Mouse (Mus musculus) activated CD4-positive, CD25-positive, alpha-beta regulatory T cell, adult 4 months (primary cell): ENCODE data around the gene Tuft1. TPM values are rescaled to one million over a fixed set of nuclear protein-coding genes. Genes with fewer than 3 reads are reported as not detected.
"Not testable (repeated sequence)": the region's sequence is repeated elsewhere in the genome, so short reads cannot be mapped to it uniquely, and the experiment has no call there.

Experiments
- ATAC-seq: one replicate; pipeline ENCODE4 v1.8.0; 2017
- polyA plus RNA-seq, 2 experiments: library from polyadenylated mRNA; unstranded; fragments of 100-300 nt; shearing (Covaris generic); gene quantifications; one replicate each; pipeline ENCODE4 v1.2.1; 2017

Gene Tuft1
- 1 to 10 TPM; 2.3 to 2.4 TPM for polyA plus RNA-seq

- peak; percentile 99 for ATAC-seq
These were observed at the start of gene Tuft1 for GRCm38 (mm10) chr3:94658740-94659095. Tuft1 (minus strand) TSS chr3:94658872.

DNA sequence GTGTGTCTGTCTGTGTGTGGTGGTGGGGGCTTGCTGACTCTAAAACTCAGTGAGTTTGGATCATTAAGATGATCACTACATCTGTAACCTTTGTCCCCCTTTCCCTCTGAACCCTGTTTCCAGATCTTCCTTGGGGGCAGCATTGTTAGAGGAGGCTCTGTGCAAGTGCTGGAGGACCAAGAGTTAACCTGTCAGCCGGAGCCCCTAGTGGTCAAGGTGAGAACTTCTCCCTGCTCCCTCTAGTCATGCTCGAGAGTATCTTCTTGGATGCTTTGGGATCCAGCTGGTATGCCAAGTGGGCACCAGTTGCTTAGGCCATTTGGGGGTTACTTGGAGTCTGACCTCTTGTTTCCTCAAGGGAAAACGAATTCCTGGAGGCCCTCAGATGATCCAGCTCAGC is 44.7 kb upstream of the Tuft1 start:
- not testable (repeated sequence) for ATAC-seq

GRCm38 (mm10) chr3:94702856-94703255 is 44.2 kb upstream of the Tuft1 start:
- ATAC-seq, result no peak

- ATAC-seq, result not testable (repeated sequence)
These were observed 43.6 kb upstream of the Tuft1 start for GRCm38 (mm10) chr3:94702163-94702810.

DNA sequence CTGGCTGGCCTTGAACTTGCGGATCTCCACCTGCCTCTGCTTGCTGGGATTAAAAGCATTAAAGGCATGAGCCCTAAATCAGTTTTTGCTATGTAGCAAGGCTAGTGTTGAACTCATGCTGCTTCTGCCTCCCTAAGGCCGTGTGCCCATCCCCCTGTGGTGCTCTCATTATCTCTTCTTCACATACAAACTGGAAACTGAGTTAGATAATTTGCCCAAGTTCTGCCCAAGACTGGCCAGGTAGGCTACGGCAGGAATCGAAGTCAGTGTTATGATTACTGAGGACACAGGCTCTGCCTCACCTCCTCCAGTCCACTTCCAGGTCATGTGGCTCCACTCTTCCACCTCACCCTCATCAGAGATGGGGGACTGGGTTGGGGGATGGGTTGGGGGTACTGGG is 37.6 kb upstream of the Tuft1 start:
- ATAC-seq, result not testable (repeated sequence)

DNA sequence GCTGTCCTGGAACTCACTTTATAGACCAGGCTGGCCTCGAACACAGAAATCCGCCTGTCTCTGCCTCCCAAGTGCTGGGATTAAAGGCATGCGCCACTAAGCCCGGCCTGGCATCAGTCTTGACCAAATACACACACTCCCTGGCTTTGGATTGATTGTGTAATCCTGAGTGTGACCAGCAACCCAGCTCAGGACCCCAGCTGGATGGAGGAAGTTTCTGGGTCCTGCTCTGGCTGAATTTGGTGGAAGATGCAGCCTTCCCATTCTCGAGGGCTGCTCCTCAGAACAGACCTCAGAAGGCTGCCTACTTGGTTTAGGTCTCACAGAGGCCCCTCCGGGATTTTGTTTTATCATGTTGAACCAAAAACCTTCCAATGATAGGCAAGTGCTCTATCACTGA is 36.9 kb upstream of the Tuft1 start:
- ATAC-seq, result not testable (repeated sequence)

DNA sequence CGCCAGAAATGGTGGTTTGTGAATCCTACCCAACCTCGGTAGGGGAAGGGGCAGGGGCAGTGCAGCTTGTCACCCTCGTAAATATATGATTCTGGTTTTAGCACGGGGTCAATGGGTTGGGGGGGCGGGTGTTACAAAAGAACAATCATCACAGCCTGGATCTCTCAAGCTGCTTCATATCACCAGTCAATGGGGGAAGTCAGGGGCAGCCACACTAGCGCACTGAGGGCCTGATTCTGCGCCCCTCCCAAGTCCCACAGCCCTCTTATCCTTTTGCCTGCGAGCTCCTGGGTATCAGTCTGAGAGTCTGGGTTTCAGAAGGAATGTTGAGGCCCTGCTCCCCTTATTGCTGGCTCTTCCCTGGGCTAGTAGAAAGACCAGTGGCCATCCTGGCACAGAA is 35.2 kb upstream of the Tuft1 start:
- not testable (repeated sequence) for ATAC-seq

DNA sequence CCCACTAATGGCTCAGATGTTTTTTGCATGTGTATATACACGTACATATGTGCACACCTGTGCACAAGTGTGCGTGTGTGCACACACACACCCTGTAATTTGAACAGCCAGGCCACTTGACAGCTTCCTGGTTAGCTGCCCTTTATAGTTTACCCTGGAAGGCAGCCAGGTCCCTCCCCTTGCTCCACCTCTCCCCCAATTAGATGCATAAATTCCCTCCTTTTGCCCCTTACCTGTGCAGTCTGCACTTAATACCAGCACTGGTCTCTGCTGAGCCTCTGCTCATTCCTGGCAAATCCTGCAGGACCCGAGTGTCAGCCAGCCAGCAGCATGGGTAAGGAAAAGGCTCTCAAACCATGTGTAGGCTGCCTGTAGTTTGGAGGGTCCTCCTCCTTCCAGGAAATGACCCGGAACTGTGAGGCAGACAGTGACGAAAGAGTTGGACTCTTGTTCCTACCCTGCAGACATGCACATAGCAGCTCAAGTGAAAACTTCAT is 34.7 kb upstream of the Tuft1 start, which contains the start of gene Selenbp2:
Gene Selenbp2 (plus strand): TSS at position 228 of the 497 bp plus-strand sequence.
- ATAC-seq, result no peak

GRCm38 (mm10) chr3:94691694-94692093 is 33.0 kb upstream of the Tuft1 start:
- ATAC-seq, result not testable (repeated sequence)

GRCm38 (mm10) chr3:94690616-94691247 is 32.1 kb upstream of the Tuft1 start:
- no peak for ATAC-seq

- not testable (repeated sequence) for ATAC-seq
These were observed 31.5 kb upstream of the Tuft1 start for GRCm38 (mm10) chr3:94690162-94690561.

GRCm38 (mm10) chr3:94689195-94689594 is 30.5 kb upstream of the Tuft1 start:
- not testable (repeated sequence) for ATAC-seq

- ATAC-seq, result not testable (repeated sequence)
These were observed 30.0 kb upstream of the Tuft1 start for GRCm38 (mm10) chr3:94688698-94689097.

GRCm38 (mm10) chr3:94685989-94686772 is 27.5 kb upstream of the Tuft1 start:
- ATAC-seq, result not testable (repeated sequence)

GRCm38 (mm10) chr3:94683646-94684045 is 25.0 kb upstream of the Tuft1 start:
- ATAC-seq, result no peak

- no peak for ATAC-seq
These were observed 22.1 kb upstream of the Tuft1 start for GRCm38 (mm10) chr3:94680783-94681182.

- ATAC-seq, result not testable (repeated sequence)
These were observed 21.4 kb upstream of the Tuft1 start for GRCm38 (mm10) chr3:94680032-94680431.

DNA sequence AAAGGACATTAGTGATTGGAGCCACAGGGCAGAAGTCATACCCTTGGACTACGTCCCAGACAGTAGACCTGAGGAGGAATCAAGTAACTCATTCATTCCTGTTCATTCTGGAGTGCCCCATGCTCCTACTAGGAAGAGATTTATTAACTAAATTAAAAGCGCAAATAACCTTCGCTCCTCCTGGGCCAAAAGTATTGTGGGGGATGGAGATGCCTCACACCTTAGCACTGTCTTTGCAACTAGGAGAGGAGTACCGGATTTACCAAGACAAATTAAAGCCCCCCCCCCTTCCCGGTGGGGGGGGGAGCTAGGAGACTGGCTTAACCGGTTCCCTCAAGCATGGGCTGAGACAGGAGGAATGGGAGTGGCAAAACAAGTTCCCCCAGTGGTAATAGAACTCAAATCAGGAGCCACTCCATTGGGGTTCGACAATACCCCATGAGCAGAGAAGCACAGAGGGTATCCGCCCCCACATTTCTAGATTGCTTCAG is 20.7 kb upstream of the Tuft1 start:
- ATAC-seq, result no peak

- not testable (repeated sequence) for ATAC-seq
These were observed 16.4 kb upstream of the Tuft1 start for GRCm38 (mm10) chr3:94675101-94675500.

GRCm38 (mm10) chr3:94665896-94666295 is 7.2 kb upstream of the Tuft1 start:
- not testable (repeated sequence) for ATAC-seq

- ATAC-seq, result not testable (repeated sequence)
These were observed 6.6 kb upstream of the Tuft1 start for GRCm38 (mm10) chr3:94665060-94665802.

- not testable (repeated sequence) for ATAC-seq
These were observed 2.2 kb upstream of the Tuft1 start for GRCm38 (mm10) chr3:94660841-94661240.
